Mouse (Mus musculus) stomach, embryonic 16.5 days (tissue): ENCODE results near the gene Stac3. TPM values are rescaled to one million over a fixed set of nuclear protein-coding genes. Genes with fewer than 3 reads are reported as not detected.
A peak's percentile ranks its signal among the peaks of the same experiment; 100 is the strongest.

Experiments used
- ATAC-seq: fragments of 200-750 bp; cut with Nextera tagmentation; 2 replicates; pipeline ENCODE4 v1.8.0; 2017; ENCODE audit warnings: moderate number of reproducible peaks, moderate TSS enrichment; ENCODE audit not compliant: insufficient read depth, low FRiP score
- H3K27ac ChIP-seq: fragments of 300-500 bp; sonication (generic); 2 replicates; pipeline ENCODE4 v1.5.1; 2014; ENCODE audit warnings: low read length
- H3K27me3 ChIP-seq: fragments of 300-500 bp; sonication (generic); 2 replicates; pipeline ENCODE4 v1.6.1; 2014; ENCODE audit warnings: low read length, control low read depth, mixed read lengths; ENCODE audit not compliant: control insufficient read depth, insufficient read depth
- H3K36me3 ChIP-seq: fragments of 300-500 bp; sonication (generic); 2 replicates; pipeline ENCODE4 v1.6.1; 2014; ENCODE audit warnings: low read length; ENCODE audit not compliant: control insufficient read depth, insufficient read depth
- H3K4me1 ChIP-seq: fragments of 300-500 bp; sonication (generic); 2 replicates; pipeline ENCODE4 v1.6.1; 2014; ENCODE audit warnings: low read length, control low read depth, mixed read lengths; ENCODE audit not compliant: control insufficient read depth, insufficient read depth
- H3K4me2 ChIP-seq: fragments of 300-500 bp; sonication (generic); 2 replicates; pipeline ENCODE4 v1.6.1; 2014; ENCODE audit warnings: low read depth, low read length, mixed read lengths
- H3K4me3 ChIP-seq: fragments of 300-500 bp; sonication (generic); replicated peaks from 2 replicates; pipeline ENCODE4 v1.5.1; 2014; ENCODE audit warnings: mild to moderate bottlenecking, low read length
- H3K9ac ChIP-seq: fragments of 300-500 bp; sonication (generic); 2 replicates; pipeline ENCODE4 v1.6.1; 2014; ENCODE audit warnings: low read length
- H3K9me3 ChIP-seq: fragments of 300-500 bp; sonication (generic); replicated peaks from 2 replicates; pipeline ENCODE4 v1.6.1; 2016; ENCODE audit warnings: low read length, control low read depth; ENCODE audit not compliant: control insufficient read depth
- WGBS: fragments of 180-500 bp; shearing (Covaris S2); extraction: QIAGEN DNeasy Blood & Tissue Kit; methylation state at CpG from one replicate; pipeline ENCODE4 v1.1.7; 2014; 5-methylcytosine and 5-hydroxymethylcytosine counted together
- polyA plus RNA-seq: library from polyadenylated mRNA; unstranded; fragments of >200 nt; fragmentation: Nextera tagmentation; extraction: Ambion mirVana; gene quantifications from 2 replicates; pipeline ENCODE4 v1.2.1, GENCODE M21; 2015

Gene Stac3
- polyA plus RNA-seq, 1 experiment from 2014 or later = 5.5 TPM

GRCm38 (mm10) chr10:127527481-127527880, 26.0 kb downstream of the Stac3 start:
- Histone ChIP-seq H3K27ac (no peak overlapping the region), H3K4me1 (peaks cover 16% of the 10 kb centered on the region), H3K9ac (no peak overlapping the region), H3K9me3 (no peaks in the 10 kb centered on the region), H3K4me3 (no peak overlapping the region), H3K4me2 (no peak overlapping the region), H3K36me3 (no peaks in the 10 kb centered on the region), H3K27me3 (peaks cover 84% of the 10 kb centered on the region)
- no peak for ATAC-seq
- 11% methylated on average over 17 of the region's 17 CpGs for WGBS

- Histone ChIP-seq H3K9ac (no peak overlapping the region), H3K27me3 (peaks cover 98% of the 10 kb centered on the region), H3K36me3 (no peaks in the 10 kb centered on the region), H3K4me2 (no peak overlapping the region), H3K4me3 (no peak overlapping the region; the same call in 1 of the 2 replicates), H3K9me3 (no peaks in the 10 kb centered on the region), H3K27ac (no peak overlapping the region), H3K4me1 (peaks cover 28% of the 10 kb centered on the region)
- no peak for ATAC-seq
- 2% methylated on average over 22 of the region's 25 CpGs for WGBS
These were observed 29.5 kb downstream of the Stac3 start for GRCm38 (mm10) chr10:127530945-127531344.

DNA sequence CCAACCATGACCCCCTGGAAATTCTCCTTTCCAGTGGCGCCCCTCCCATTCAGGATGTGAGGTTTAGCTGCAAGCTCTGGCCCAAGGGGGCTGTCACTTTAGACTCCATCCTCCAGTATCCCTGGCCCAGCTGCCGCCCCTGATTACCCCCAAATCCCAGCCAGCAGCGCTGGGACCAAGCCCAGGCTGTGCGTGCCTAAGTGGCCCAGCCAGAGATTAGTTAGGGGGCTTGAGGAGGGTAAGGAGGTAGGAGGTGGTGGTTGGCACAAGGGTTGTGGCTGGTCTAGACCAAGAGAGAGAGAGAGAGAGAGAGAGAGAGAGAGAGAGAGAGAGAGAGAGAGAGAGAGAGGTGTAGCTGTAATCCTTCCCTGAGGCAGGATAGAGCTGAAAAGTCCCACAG, 30.1 kb downstream of the Stac3 start:
- Histone ChIP-seq H3K27ac (no peak overlapping the region), H3K4me1 (peaks cover 23% of the 10 kb centered on the region), H3K4me3 (no peak overlapping the region), H3K27me3 (peaks cover 98% of the 10 kb centered on the region), H3K4me2 (no peak overlapping the region), H3K9ac (no peak overlapping the region), H3K36me3 (no peaks in the 10 kb centered on the region), H3K9me3 (no peaks in the 10 kb centered on the region)
- WGBS = 3% methylated on average over 4 of the region's 4 CpGs
- ATAC-seq = no peak

DNA sequence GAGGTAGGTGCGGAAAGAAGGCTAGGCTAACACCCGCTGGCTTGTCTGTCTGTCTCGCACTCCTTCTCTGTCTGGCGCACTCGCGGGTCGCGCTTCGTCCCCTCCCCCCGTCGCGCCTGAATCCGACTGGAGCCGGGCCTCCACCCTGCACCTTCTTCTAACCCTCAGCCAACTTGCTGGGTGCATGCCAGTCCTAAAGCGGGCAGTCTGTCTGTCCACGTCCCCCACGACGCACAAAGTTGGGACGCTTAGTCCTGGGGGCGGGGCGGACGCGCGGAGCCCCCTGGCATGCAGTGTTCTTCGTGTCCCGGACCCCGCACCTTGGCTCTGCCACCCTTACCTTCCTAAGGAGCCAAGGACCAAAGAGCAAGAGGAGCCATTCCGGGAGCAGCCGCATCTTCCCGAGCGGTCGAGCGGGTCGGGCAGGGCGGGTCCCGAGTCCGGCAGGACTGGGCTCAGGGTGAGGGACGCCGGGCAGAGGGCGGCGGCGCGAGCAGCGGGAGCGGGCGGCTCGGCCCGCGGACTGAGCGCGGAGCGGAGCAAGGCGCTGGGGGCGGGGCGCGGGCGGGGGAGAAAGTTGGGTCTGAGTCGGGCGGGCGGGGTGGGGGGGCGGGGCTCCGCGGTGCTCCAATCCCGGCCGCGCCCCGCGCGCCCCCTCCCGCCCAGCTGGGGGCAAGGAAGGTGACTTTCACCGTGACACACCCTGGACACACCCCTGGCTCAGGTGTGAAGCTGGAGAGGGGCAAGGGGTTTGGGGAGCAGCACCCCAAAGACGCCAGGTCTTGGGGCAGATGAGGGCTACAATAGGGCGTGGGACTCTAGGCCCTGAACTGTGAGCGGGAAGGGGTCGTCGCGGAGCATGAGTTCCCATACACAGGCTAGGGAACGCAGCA, 32.8 kb downstream of the Stac3 start, which contains the start of gene Nxph4:
Nxph4 (minus strand) TSS at position 524 of the 893 bp plus-strand sequence.
- no peaks in the 10 kb centered on the region for H3K9me3 ChIP-seq
- WGBS = under 1% methylated on average over 66 of the region's 78 CpGs
- peak; percentile 34; the same call in 1 of the 2 replicates for ATAC-seq

DNA sequence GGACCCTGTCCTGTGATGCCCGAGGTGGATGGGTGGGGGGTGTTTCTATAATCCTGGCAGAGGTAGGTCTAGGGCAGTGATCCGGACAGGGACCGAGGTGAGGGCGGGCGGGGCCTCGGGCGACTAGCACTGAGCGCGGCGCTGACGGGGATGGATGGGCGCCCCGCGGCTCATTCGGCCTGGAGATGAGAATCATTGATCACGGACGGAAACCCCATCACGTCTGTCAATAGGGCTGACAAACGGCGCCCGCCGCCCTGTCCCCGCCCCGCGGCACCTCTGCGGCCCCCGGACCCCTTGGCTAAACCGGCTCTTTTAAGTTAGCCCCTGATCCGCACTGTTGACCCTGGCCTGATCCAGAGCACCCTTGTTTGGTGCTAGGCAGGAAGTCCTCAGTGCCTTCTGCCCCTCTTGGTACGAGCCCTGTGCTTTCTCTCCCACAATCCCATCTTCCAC, 33.5 kb downstream of the Stac3 start:
- ATAC-seq = peak; percentile 29; the same call in 1 of the 2 replicates

More for the DNA sequence above, 32.8 kb downstream of the Stac3 start, which contains the start of gene Nxph4:
- H3K27ac ChIP-seq = no peak within 1 kb of the TSS
- H3K9ac ChIP-seq = peak within 1 kb of the TSS; percentile 71
- peak within 1 kb of the TSS; percentile 92 for H3K4me2 ChIP-seq
- 0 out of 2 replicates have a peak, but pooled peaks cover 3% of the 10 kb centered on the region for H3K36me3 ChIP-seq
- H3K4me1 ChIP-seq = peaks cover 21% of the 10 kb centered on the region
- peaks cover 73% of the 10 kb centered on the region for H3K27me3 ChIP-seq
- H3K4me3 ChIP-seq = peak within 1 kb of the TSS; percentile 51

DNA sequence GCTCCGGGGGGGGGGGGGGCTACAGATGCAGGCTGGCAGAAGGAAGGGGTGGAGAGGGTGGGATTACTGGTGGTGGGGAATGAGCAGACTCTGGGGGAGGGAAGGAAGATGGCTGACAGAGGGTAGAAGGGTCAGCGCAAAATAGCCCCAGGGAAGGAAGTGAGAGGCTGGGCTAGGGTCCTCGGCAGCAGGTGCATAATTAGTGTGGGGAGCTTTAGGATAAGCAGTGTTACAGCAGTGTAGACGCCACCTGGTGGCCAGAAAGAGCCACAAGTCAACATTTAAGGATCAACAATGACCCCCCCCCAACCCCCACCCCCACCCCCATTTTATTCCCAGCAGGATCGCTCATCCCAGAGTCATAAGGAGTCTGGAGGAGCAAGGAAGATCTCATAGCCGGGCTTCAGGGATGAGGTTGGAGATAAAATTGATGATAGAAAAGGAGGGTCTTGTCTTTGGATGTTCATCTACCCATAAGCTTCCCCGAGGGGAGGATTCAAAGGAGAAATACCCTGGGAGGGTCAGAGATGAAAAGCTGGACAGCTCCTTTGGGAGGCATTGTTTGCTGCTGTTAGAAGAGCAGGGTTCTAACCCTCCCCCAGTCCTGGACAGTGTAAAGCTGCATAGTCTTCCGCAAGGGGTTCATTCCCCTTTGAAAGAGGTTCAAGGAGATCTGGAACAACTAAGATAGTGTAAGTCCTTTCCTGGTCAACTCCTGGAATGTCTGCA, 35.3 kb downstream of the Stac3 start:
- WGBS = 17% methylated on average over 8 of the region's 8 CpGs
- ATAC-seq = 0 out of 2 replicates have a peak, but pooled peaks have one; percentile 29
- Histone ChIP-seq H3K27me3 (peaks cover 48% of the 10 kb centered on the region), H3K9me3 (no peaks in the 10 kb centered on the region), H3K4me3 (no peak overlapping the region), H3K36me3 (peaks cover 3% of the 10 kb centered on the region; the same call in 1 of the 2 replicates), H3K4me1 (peaks cover 15% of the 10 kb centered on the region), H3K4me2 (no peak overlapping the region), H3K9ac (no peak overlapping the region), H3K27ac (no peak overlapping the region)

More for the DNA sequence above, 33.5 kb downstream of the Stac3 start:
- Histone ChIP-seq H3K36me3 (peaks cover 3% of the 10 kb centered on the region; the same call in 1 of the 2 replicates), H3K9me3 (no peaks in the 10 kb centered on the region), H3K4me3 (peak overlapping the region; percentile 51), H3K27me3 (peaks cover 66% of the 10 kb centered on the region), H3K9ac (no peak overlapping the region), H3K27ac (no peak overlapping the region), H3K4me1 (peaks cover 21% of the 10 kb centered on the region), H3K4me2 (peak overlapping the region; percentile 92)
- WGBS = 2% methylated on average over 30 of the region's 30 CpGs

DNA sequence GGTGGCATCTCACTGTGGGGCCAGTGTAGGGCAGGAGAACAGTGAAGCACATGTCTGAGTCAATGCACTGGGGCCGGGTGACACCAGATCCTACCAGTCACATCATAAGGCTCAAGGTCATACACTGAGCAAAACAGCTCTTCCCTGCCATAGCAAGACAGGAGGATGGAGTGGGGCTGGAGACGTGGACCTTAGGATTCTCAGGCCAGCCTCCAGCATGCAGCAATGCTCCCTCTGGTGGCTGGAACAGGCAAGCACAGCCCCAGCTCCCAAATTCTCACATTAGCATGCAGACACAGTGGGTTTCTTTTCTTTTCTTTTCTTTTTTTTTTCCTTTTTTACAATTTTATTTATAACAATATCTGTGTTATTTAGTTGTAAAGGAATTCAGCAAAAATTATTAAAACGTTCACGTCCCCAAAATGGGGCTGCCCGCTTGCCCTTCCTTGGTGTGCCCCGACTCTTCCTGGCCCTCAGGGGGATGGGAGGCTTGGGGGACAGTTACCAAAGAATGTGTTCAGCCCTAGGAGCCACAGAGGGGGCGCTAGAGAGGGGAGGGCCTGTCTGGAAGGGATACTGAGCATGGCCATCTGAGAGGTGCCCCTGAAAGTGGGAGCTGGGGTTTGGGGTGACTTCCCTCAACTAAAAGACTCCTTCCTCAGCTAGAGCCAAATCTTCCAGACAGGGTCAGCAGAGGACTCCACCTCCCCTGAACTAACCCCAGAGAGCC, 36.5 kb downstream of the Stac3 start:
- Histone ChIP-seq H3K9ac (no peak overlapping the region), H3K36me3 (peaks cover 8% of the 10 kb centered on the region; the same call in 1 of the 2 replicates), H3K27me3 (peaks cover 35% of the 10 kb centered on the region), H3K4me3 (no peak overlapping the region), H3K9me3 (no peaks in the 10 kb centered on the region), H3K4me1 (peaks cover 15% of the 10 kb centered on the region), H3K27ac (no peak overlapping the region), H3K4me2 (no peak overlapping the region)
- peak; percentile 16; the same call in 1 of the 2 replicates for ATAC-seq
- WGBS = 29% methylated on average over 7 of the region's 7 CpGs

GRCm38 (mm10) chr10:127541510-127541909, 40.0 kb downstream of the Stac3 start:
- Histone ChIP-seq H3K9me3 (no peaks in the 10 kb centered on the region), H3K4me1 (no peaks in the 10 kb centered on the region), H3K27me3 (peaks cover under 1% of the 10 kb centered on the region), H3K4me2 (no peak overlapping the region), H3K4me3 (no peak overlapping the region), H3K9ac (no peak overlapping the region), H3K27ac (no peak overlapping the region), H3K36me3 (peaks cover 24% of the 10 kb centered on the region)
- no peak for ATAC-seq
- 92% methylated on average over 8 of the region's 8 CpGs for whole genome bisulfite sequencing
